Mouse (Mus musculus): Measurements from ENCODE around the gene Elob. TPM values are rescaled to one million over a fixed set of nuclear protein-coding genes. Genes with fewer than 3 reads are reported as not detected.

Elob gene
- polyA plus RNA-seq (2015; fragmentation: Nextera tagmentation; extraction: Ambion mirVana): 1,095 and 1,181 TPM in 2 replicates

DNA sequence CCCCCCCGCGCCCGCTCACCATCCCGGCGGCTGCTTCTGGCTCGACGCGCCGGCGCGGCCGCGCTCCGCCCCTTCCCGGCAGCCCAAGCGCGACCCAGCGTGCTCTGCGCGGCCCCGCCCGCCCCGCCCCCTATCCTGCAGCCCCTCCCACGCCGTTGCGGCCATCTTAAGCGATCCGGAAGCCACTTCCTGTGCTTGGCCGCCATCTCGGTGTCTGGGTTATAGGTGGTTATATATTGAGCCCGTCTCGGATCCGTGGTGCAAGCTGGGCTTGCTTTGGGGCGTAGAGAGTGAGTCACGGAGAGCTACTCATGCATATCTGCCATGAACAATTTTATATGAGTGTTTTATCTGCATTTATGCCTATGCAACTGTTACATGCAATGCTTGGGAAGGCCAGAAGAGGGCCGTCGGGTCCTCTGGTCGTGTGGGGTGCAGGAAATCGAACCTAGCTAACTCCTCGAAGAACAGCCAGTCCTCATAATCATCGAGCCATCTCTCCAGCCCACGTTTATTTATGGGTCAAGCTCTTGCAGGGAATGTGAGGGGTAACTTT is at the start of gene Elob:
TSS of gene Elob (minus strand) at position 73 of the 556 bp plus-strand sequence.

DNA sequence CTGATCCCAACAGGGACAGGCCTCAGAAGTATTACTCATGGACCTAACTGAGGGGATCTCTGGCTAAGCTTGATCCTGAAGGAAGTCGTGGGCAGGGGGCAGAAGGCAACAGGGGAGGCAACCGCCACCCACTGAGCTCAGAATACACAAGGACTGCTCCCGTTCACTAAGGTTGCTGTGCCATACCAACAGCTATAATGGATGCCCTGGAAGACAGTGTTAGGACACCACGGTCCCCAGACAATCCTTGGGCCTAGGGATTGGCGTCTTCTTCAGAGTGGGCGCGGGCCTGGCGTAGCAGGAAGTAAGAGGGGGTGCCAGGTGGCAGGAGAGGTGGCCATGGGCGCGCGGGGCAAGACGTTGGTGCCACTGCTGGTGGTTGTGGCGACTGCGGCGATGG is 38.8 kb upstream of the Elob start, which contains the start of gene Prss21:
TSS of gene Prss21 (plus strand) at position 301 of the 400 bp plus-strand sequence.

DNA sequence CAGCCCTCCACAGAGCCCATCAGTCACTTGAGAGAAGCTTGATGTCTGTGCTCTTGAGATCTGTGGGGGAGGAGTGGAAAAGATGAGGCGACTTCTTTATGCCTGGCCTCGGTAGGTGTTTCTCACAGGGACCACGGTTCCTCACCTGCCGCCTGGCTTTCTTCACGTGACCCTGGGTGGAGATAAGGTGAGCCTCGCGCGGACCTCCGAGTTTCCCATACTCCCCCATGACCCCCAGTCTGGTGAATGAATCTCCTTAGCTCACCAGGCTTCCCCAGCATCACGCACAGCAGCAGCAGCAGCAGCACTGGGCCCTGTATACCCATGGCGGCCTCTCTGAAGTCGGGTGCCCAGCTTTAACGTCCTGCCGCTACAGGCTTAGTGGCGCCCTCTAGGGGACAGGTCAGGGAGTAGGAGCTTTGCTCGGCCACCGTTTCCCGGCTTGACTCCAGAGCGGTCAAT is 14.9 kb upstream of the Elob start, which contains the start of the genes Prss32 and Prss41:
TSS of gene Prss32 (plus strand) at position 44 of the 462 bp plus-strand sequence.
TSS of gene Prss41 (minus strand) at position 361 of the 462 bp plus-strand sequence.

DNA sequence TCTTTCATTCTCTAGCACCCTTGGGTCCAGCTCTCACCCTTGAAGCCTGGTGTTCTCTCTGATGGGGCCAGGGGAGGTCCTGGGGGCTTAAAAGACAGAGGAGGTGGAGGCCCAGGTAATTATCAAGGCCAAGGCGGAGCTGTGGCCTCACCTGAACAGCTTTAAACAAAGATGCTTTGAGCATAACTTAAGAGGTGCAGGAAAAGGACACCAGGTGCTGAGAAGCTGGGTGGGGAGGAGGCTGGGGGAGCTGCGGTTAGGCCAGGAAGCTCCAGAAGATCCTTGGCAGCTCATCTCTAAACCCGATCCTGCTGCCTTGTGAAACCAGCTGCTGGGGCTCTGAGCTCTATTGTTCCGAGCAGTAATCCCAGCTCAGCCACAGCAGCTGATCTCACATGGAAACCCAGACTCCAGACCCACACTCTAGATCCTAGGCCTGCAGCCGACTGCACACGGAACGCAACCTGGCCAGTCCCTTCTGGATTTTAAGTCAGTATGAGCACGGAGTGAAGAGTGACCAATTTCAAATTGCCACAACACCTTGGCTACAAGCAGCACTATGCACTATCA is 7.2 kb upstream of the Elob start, which contains the start of gene Prss33:
TSS of gene Prss33 (minus strand) at position 51 of the 570 bp plus-strand sequence.

DNA sequence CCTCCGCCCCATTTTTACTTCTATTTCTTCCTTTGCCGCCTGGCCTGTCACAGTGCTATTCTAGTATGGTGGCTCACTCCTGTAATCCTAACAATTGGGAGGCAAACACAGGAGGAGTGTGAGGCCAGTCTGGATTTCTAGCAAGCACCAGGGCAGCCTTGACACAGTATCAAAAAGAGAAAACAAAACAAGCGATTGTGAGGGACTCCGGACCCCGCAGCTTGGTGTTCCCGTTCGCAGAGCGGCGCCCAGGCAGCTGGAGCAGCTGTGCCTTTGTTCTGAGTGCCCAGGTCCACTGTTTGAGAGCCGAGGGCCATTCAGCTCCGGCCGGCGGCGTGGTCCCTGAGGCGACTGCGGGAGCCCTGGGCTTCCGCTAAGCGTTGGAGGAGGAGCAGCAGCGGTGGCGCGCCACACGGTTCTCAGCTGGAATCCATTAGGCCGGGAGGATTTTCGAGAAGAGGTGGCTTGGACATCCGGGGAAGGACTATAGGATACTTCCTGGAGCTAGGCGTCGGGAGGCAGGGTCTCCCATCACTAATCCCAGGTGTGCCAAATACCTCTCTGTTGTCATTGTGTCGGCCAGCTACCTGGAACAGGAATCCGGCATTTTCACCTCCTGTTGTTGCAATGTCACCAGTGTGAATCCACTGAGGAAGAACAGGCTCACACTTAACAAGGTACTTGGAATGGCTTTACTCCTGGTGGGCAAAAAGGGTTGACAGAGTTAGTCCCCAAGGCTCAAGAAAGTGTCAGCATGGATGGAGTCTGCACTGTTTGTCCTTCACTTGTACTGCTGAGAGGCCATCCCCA is 38.5 kb downstream of the Elob start, which contains the start of gene Srrm2:
TSS of gene Srrm2 (plus strand) at position 264 of the 810 bp plus-strand sequence.

DNA sequence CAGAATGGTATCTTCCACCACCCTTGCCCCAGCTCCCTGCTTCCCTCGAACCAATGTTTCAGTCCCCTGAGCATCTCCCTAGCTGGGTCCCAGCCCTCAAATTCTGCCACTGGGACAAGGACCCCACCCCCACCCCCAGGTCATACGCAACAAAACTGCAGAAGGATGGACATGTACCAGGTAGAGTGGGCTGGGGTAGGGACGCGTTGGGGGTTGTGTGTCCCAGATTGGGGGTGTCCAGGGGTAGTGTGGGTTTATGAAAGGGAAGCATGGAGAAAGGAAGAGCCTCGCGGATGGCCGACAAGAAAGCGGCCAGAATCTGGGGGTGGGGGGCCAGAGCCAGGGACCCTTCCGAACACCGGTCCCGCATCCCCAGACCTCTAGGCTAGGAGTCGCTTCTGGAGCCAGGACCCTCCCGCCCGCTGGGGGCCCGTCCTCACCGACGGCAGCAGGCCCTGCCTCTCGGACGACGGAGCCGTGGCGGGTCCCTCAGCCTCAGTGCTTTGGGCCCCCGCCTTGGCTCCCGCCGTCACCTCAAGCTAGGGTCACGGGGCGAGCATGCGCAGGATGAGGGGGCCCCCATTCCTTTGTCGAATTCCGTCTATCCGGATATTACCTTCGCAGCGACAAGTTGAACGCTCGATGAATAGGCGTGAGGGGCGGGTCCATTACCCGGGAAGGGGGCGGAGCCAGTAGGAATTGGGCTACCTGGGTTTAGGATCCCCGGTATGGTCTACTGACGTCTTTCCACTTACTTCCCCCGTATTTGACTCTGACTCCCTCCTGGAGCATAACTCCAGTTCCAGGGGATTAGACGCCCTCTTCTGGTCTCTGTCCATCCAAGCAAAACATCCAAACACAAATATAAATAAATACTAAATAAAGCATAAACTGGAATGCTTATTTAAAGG is 43.1 kb downstream of the Elob start, which contains the start of gene Flywch2:
TSS of gene Flywch2 (minus strand) at position 521 of the 911 bp plus-strand sequence.

Small RNA genes lying within 50 kb of the gene (microRNA-seq; reads per million reads assigned to microRNA genes)
- 0.10 to 0.85 reads per million in 2 experiments for gene Mir5125

Other genes starting within 250 kb of the Elob start
- 4.7 and 5.1 TPM in 2 replicates for gene Zfp13, start 229.6 kb downstream of the Elob start, polyA plus RNA-seq (2015; fragmentation: Nextera tagmentation; extraction: Ambion mirVana)
- gene Zscan10, start 228.3 kb downstream of the Elob start, polyA plus RNA-seq (2015; fragmentation: Nextera tagmentation; extraction: Ambion mirVana): not detected in 2 replicates
- 0.14 and 0.41 TPM in 2 replicates for gene Mmp25, start 183.9 kb downstream of the Elob start, polyA plus RNA-seq (2015; fragmentation: Nextera tagmentation; extraction: Ambion mirVana)
- 1.2 TPM in 1 of 2 replicates, not detected in the other for gene Bicdl2, start 168.6 kb downstream of the Elob start, polyA plus RNA-seq (2015; fragmentation: Nextera tagmentation; extraction: Ambion mirVana)
- 353 and 354 TPM in 2 replicates for gene Hcfc1r1, start 155.5 kb downstream of the Elob start, polyA plus RNA-seq (2015; fragmentation: Nextera tagmentation; extraction: Ambion mirVana)
- gene Thoc6, start 155.3 kb downstream of the Elob start, polyA plus RNA-seq (2015; fragmentation: Nextera tagmentation; extraction: Ambion mirVana): 22.8 and 25.1 TPM in 2 replicates
- 64.2 and 68.3 TPM in 2 replicates for gene Tnfrsf12a, start 151.7 kb downstream of the Elob start, polyA plus RNA-seq (2015; fragmentation: Nextera tagmentation; extraction: Ambion mirVana)
- not detected in 2 replicates for gene Cldn6, start 149.9 kb downstream of the Elob start, polyA plus RNA-seq (2015; fragmentation: Nextera tagmentation; extraction: Ambion mirVana)
- 1.3 and 1.5 TPM in 2 replicates for gene Cldn9, start 145.1 kb downstream of the Elob start, polyA plus RNA-seq (2015; fragmentation: Nextera tagmentation; extraction: Ambion mirVana)
- 0.81 and 0.83 TPM in 2 replicates for gene 1520401A03Rik, start 106.4 kb downstream of the Elob start, polyA plus RNA-seq (2015; fragmentation: Nextera tagmentation; extraction: Ambion mirVana)
- 11.1 and 12.5 TPM in 2 replicates for gene Pkmyt1, start 102.8 kb downstream of the Elob start, polyA plus RNA-seq (2015; fragmentation: Nextera tagmentation; extraction: Ambion mirVana)
- gene Paqr4, start 88.3 kb downstream of the Elob start, polyA plus RNA-seq (2015; fragmentation: Nextera tagmentation; extraction: Ambion mirVana): 9.9 and 15.9 TPM in 2 replicates
- gene Kremen2, start 83.3 kb downstream of the Elob start, polyA plus RNA-seq (2015; fragmentation: Nextera tagmentation; extraction: Ambion mirVana): 0.35 and 1.5 TPM in 2 replicates
- 33.8 and 34.1 TPM in 2 replicates for gene Flywch1, start 57.5 kb downstream of the Elob start, polyA plus RNA-seq (2015; fragmentation: Nextera tagmentation; extraction: Ambion mirVana)
- gene Flywch2, start 43.1 kb downstream of the Elob start, polyA plus RNA-seq (2015; fragmentation: Nextera tagmentation; extraction: Ambion mirVana): 11.9 and 13.5 TPM in 2 replicates
- 234 and 263 TPM in 2 replicates for gene Srrm2, start 38.6 kb downstream of the Elob start, polyA plus RNA-seq (2015; fragmentation: Nextera tagmentation; extraction: Ambion mirVana)
- not detected in 2 replicates for gene Prss33, start 6.9 kb upstream of the Elob start, polyA plus RNA-seq (2015; fragmentation: Nextera tagmentation; extraction: Ambion mirVana)
- not detected in 2 replicates for gene Prss32, start 14.7 kb upstream of the Elob start, polyA plus RNA-seq (2015; fragmentation: Nextera tagmentation; extraction: Ambion mirVana)
- not detected in 2 replicates for gene Prss41, start 15.0 kb upstream of the Elob start, polyA plus RNA-seq (2015; fragmentation: Nextera tagmentation; extraction: Ambion mirVana)
- gene Prss21, start 38.9 kb upstream of the Elob start, polyA plus RNA-seq (2015; fragmentation: Nextera tagmentation; extraction: Ambion mirVana): not detected in 2 replicates
- not detected in 2 replicates for gene Dcpp1, start 51.7 kb upstream of the Elob start, polyA plus RNA-seq (2015; fragmentation: Nextera tagmentation; extraction: Ambion mirVana)
- gene Dcpp2, start 51.7 kb upstream of the Elob start, polyA plus RNA-seq (2015; fragmentation: Nextera tagmentation; extraction: Ambion mirVana): not detected in 2 replicates
- not detected in 2 replicates for gene Dcpp3, start 88.3 kb upstream of the Elob start, polyA plus RNA-seq (2015; fragmentation: Nextera tagmentation; extraction: Ambion mirVana)
- gene Sbp, start 112.5 kb upstream of the Elob start, polyA plus RNA-seq (2015; fragmentation: Nextera tagmentation; extraction: Ambion mirVana): not detected in 2 replicates
- gene Sbpl, start 126.1 kb upstream of the Elob start, polyA plus RNA-seq (2015; fragmentation: Nextera tagmentation; extraction: Ambion mirVana): not detected in 2 replicates
- not detected in 2 replicates for gene Prss30, start 151.4 kb upstream of the Elob start, polyA plus RNA-seq (2015; fragmentation: Nextera tagmentation; extraction: Ambion mirVana)
- not detected in 2 replicates for gene Prss22, start 169.0 kb upstream of the Elob start, polyA plus RNA-seq (2015; fragmentation: Nextera tagmentation; extraction: Ambion mirVana)
- 0.13 TPM in 1 of 2 replicates, not detected in the other for gene Prss27, start 209.0 kb upstream of the Elob start, polyA plus RNA-seq (2015; fragmentation: Nextera tagmentation; extraction: Ambion mirVana)
- 26.5 and 30.3 TPM in 2 replicates for gene Kctd5, start 244.3 kb upstream of the Elob start, polyA plus RNA-seq (2015; fragmentation: Nextera tagmentation; extraction: Ambion mirVana)